Mouse (Mus musculus) left cerebral cortex, postnatal 14 days (tissue): ENCODE results near the gene Fto. TPM values are rescaled to one million over a fixed set of nuclear protein-coding genes. Genes with fewer than 3 reads are reported as not detected.

Source experiments
- DNase-seq, 2 experiments: peaks; one replicate each; pipeline ENCODE4 v3.0.0; 2021 to 2022; ENCODE audit warnings: low spot score in 2 of 2, mixed read lengths in 1 of 2
- intact Hi-C: fragments of 180-260 bp; cut with DNase I; formaldehyde crosslinking; loops from one replicate; pipeline ENCODE4 v1.15.1; 2025
- total RNA-seq, 2 experiments: library from RNA; stranded (reverse); gene quantifications; 2 replicates each; pipeline ENCODE4 v1.2.3; 2021

Fto gene
- total RNA-seq, 2 experiments from 2014 or later = 120 to 123 TPM

DNA sequence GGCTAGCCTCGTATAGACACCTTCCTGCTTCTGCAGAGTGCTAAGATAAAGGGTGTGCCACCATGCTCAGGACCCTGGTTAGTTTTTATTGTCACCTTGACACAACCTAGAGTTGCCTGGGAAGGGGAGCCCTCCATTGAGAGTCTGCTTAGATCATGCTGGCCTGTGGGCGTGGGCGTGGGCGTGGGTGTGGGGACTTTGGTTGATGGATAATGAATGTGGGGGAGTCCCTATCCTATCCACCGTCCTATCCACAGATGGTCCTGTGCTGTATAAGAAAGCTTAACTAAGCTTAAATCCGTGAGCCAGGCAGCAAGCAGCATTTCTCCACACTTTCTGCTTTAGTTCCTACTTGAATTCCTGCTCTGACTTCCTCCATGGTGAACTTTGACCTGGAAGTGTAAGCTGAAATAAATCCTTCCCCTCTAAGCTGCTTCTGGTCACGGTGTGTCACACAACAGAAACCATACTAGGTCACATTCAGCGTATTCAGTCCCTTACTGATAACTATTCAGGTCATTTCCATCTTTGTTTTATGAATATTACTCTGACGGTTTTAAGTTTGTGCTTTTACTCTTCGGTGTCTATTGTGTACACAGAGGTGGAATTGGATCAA is 112.0 kb downstream of the Fto start:
- no peak for DNase-seq
- intact Hi-C loops = no loop called here

DNA sequence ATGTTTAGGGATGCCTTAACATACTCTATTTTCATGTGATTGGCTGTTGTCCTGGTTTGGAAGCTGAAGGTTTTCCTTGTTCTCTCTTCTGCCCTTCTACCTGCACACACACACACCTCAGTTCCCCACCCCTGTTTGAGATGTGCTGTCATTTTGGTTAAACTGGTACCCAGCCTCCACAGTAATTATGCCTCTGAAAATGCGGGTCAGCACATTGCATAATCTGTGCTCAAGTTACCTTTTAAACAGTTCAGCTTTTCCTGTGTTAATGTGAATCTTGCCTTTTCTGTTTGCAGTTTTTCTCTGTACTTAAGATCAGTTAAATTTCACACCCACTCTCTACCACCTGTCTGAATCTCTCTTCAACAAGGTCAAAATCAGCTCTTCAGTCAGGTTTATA is 113.2 kb downstream of the Fto start:
- intact Hi-C loops = no loop called here
- DNase-seq = no peak

DNA sequence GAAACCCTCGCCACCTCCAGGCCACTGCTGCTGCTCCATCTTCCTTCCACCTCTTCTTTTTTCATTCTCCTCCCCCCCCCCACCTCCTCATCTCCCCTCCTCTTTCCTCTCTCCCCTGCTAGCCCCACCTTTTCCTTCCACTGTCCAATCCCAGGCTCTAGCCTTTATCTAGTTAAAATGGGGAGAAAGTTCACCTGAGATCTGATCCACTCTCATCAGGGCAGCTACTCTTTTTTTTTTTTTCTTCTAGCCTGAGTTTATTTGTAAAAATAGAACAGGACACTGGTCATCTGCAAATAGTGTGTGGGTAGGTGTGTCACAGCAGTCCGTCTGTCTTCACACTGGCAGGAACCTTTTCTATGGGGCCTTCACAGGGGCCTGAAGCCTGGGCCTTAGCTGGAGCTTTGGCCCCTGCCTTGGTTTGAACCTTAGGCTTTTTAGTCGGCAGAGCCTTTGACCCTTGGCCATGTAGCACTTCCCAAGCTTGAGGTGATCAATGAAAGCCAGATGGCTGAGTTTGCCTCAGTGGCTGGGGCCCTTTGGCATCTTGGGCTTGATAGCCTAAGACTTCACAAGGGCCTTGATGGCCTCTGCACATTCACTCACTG is 117.1 kb downstream of the Fto start:
- no peak for DNase-seq
- intact Hi-C loops = no loop called here

DNA sequence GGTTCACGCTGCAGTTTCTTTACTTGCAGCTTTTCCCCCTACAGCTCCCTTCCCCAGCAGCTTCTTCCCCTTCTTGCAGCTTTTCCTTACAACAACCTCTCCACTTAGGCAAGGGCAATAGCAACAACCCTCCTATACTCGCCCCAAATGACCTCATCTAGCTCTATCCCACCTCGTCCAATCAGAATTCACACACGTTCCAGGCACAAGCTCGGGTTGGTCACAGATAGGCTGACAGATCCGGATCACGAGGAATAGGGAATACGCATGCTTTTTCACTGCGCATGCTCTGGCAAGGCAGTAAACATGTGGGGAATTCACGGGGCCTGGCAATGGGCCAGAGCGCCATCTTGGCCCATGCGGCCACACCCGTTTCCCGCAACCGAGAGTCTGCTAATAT is 122.7 kb downstream of the Fto start:
- intact Hi-C loops = no loop called here
- no peak for DNase-seq

DNA sequence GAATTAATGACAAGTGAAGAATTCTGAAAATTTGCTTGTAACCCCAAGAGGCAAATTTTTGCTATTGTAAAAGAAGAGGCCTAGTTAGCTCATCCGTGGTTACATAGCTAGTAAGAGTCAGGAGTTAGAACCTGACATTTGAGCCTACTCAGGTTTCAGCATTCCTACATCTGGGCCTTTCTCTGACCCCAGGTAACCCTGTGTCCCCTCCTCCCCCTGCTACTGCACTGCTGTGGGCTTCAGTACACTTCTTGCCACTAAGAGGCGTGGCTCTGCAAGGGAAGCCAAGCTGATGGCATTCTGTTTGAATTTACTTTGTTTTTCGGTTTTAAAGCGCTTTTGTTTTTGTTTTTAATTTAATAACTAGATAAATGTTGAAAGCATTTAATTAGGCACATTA is 130.6 kb downstream of the Fto start:
- intact Hi-C loops = no loop called here
- no peak for DNase-seq

DNA sequence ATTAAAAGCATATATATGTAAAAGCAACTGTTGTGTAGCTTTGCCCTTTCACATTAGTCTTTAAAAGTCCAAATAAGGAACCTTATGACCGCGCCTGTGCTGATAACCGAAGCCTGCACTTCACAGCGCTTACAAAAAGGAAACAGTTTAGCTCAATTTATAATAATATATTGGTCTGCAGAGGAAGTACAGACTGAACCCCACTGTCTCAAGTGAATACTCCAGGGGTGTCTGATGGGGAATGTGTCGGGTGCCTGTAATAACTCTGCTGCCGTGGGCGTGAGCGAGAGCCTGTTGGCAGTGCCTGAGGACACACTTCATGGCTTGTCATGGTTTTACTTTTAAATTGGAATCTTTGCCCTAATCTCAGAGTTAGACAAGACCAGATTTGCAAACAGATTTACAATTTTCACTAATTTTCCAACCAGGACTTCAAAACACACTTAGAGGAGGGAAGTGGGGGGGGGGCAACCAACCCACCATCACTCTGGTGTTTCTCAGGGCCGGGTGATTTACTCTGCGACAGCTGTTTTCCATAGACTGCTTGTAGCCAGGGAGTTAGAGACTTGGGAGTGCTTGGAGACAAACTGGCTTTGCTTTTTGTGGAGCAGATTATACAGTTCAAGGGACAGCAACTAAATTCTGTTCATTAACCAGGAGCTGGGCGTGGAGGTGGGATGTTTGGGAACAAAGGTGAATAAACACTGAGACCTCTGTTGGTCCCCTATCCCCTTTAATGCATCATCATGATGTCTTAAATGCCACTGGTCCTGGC is 131.5 kb downstream of the Fto start:
- intact Hi-C loops = no loop called here
- DNase-seq = no peak

DNA sequence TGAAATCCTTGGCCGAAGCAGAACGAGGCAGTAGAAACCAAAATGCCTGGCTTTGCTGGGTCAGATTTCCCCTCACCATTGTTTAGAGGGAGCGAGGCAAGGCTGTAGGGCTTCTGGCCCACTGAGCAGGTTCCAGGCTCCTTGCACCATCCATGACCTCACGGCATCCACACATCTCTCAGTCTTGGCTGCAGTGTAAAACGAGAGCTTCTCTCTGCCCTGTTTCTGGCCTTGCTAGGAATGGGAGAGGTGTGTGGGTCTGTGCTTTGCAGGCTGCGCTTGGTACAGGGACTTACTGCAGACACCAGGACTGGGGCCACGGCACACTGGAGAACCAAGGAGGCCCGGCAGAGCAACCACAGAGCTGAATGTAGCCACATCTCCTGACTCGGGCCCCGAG is 132.2 kb downstream of the Fto start:
- intact Hi-C loops = no loop called here
- no peak for DNase-seq

DNA sequence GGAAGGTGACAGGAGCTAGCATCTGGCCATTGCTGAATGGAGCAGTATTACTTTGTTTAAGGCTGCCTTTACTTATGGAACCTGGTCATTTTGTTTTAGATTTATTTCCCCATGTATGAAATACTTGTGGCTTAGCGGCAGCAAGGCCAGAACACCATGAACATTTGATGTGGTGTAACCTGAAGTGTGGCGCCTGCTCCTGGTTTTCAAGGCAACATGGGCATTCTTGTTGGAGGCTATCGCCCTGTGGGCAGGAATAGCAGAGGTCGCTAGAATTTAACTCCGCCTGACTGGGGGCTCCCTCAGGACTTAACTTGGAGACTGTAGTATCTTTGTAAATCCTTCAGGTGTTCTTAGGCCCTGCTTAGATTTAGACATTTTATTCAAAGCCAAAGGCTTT is 132.7 kb downstream of the Fto start:
- intact Hi-C loops = no loop called here
- DNase-seq = no peak

DNA sequence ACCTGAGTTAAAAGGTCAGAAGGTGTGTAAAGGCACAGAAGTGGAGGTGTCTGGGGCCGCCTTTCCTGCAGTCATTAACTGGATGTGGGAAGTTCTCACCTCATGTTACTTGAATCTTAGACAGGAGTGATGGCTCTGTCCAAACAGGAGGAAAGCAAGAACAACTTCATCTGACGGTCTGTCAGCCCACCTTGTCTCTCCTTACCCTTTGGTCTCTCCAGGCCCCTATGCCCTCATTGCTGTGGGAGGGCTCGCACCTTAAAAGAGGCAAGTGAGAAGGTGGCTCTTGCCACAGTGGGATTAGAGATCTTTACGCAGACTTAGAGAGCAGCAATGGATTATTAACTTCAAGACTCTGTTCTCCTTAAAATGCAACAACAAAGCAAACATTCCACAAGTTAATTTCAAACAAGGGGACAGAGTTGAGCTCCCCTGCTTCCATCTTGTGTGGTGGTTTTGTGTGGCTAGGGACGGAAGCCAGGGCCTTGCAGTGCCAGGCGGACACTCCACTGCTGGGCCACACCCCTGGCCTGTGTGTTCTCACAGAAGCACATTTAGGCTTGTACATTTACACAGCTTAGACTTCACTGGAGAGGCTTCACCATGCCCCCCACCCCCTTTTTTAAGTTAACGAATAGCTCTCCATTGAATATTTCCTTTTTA is 135.5 kb downstream of the Fto start:
- intact Hi-C loops = no loop called here
- DNase-seq = no peak

DNA sequence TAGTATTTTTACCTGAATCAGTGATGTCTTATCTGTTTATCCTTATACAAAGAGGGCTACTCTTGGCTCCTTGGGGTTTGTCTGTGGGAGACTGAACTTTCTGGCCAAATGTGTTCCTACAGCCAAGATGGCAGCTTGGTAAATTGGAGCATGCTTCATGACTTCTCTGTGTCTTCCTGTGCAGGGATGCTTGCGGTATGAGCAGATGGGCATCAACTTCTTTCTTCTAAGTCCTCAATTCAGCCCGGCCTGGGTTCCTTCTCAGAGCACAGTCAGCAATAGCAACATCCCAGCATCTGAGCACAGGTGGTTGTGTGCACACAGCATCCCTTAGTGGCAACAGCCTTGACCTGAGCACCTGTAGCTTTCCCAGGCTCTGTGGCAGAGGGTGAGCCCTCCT is 141.6 kb downstream of the Fto start:
- no peak for DNase-seq
- intact Hi-C loops = no loop called here

DNA sequence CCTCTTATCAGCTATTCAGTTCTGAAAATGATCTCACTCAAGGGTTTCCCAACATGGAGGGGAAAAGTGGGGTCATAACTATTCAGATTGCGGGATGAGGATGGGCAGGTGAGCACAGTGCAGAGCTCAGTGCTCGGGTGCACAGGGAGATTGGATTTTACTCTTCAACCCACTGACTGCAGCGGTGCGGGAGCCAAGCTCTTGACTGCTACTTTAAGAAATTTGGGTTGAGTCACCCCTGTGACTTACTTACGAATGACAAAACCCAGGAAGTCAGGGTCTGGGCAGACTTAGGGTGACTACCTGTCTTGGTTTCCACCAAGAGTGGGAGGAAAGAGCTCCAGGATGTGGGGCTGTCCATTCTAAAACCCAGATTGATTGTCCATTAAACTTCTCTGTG is 142.3 kb downstream of the Fto start:
- DNase-seq = no peak
- intact Hi-C loops = no loop called here

DNA sequence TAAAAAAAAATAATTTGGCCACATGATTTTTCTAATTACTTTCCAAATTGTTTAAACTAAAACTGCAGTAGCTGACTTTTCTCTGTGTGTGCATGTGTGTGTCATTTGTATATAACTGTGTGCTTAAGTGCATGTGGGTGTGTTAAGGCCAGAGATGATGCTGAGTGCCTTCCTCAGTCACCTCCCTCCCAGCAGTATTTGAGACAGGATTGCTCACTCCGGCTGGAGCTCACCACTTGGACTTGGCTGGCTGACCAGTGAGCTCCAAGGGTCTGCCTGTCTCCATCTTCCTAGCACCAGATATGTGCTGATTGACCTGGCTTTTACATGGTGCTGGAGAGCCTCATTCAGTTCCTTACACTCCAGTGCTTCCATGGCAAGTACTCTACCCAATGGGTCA is 144.7 kb downstream of the Fto start:
- no peak for DNase-seq

DNA sequence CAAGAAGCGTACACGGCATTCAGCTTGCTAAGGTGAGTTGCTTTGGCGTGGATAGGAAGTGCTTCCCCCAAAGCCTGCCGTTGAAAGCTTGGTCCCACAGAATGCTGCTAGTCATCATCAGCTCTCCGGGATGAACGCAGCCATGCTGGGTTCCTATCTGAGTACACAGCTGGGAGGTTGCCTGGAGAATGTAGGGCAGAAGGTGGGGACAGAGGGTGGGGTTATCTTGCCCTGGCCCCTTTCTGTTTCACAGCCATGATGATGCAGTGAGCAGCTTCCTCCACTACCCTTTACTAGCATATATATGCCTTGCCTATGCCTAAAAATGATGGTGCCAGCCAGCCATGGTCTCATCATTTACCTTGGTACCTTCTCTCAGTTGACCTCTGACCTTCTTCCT is 147.6 kb downstream of the Fto start:
- intact Hi-C loops = no loop called here

More for the DNA sequence above, 144.7 kb downstream of the Fto start:
- intact Hi-C loops = no loop called here

DNA sequence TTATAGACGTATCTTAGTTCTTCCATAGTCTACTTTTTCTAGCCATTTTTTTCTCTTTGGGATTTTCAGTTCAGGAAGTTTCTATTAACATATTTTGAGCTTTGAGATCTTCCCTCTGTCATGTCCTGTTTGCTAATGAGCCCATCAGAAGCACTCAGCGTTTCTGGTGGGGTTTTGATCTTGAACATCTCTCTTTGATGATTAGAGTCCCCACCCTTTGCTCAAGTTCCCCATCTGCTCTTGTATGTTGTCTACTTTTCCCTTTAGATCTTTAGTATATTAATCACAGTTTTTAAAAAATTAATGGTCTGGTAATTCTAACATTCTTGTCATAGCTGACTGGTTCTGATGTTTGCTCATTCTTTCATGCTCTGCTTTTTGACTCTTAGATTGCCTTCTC is 150.4 kb downstream of the Fto start:
- intact Hi-C loops = no loop called here
- DNase-seq = no peak

More for the DNA sequence above, 147.6 kb downstream of the Fto start:
- no peak for DNase-seq

DNA sequence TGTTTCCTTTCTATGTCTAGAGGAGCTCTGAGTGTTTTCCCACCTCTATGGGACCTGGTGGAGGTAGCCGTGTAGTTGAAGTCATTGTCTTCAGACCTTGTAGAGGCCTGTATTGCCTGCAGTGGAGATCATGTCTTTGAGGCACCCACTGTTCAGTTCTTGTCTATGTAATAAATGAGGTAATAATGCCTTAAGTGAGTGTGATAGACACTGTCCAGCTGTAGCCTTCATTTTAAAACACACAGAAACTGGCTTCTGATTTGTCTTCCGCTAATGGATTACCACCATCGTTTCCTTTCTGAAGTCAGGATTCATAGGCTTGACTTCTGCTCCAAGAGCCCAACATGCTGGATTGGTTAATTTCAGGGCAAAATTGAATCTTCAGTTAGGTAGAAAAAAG is 154.1 kb downstream of the Fto start:
- intact Hi-C loops = no loop called here
- DNase-seq = no peak

DNA sequence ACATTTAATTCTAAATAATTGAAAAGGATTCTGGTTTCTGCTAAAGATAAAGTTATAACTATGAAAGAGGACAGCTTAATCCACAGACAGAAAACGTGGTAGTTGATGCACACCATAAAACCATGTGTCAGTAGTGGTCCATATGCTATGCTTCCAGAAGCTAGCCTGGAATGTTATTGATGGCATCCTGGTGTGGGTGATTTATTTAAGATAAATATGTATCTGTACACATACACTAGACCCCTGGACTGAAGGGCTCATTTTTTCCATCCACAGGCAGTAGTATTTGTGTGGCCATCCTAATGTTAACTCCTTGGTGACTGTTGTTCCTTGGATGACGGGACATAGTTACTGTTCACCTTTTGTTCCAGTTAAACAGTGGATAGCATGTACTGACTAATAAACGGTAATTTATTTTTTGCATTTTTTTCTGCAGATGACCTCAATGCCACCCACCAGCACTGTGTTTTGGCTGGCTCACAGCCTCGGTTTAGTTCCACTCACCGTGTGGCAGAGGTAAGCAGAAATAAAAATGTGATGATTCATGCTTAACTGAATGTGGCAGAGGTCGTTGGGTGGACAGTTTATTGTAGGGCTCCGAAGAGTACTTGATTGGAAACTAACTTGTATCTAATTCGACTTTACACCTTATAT is 154.7 kb downstream of the Fto start:
- intact Hi-C loops = no loop called here

DNA sequence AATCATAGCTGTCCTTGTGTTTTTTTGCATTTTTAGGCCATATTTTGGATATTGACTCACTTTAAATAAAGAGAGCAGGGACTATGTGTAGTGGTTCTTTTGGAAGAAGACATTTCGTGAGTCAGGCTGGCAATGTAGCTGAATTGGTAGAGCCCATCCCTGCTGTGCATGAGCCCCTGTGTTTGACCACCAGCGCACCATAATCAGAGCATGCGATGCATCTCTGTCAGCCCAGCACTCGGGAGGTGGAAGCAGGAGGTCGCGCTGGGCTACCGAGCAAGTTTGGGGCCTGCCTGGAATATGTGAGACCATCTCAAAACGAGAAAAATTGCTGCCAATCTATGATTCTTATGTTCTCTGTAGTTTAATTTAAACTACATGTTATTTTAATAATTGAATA is 156.1 kb downstream of the Fto start:
- DNase-seq = no peak
- intact Hi-C loops = no loop called here

More for the DNA sequence above, 154.7 kb downstream of the Fto start:
- no peak for DNase-seq

DNA sequence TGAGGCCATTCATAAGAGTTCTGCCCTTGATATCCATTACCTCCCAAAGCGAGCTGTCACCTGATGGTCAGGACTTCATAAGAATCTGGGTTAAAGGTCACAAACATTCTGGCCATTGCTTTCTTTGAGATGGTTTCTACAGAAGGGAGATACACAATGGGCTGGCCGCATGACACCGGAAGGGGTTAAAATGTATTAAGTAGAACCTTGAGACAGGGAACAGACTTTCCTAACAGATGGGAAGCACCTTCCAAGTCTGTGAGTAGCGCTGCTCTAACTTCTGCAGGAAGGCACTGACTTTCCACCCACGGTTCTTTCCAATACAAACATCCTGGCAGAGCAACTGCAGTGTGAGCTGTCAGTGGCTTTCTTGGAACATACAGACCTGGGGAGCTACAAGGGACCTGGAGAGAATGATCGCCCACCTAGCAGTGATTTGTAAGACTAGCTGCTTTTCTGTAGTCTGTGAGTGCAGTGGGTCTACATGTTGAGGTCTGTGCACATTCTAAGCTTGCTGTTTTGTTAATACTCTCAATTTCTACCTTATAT is 161.5 kb downstream of the Fto start:
- intact Hi-C loops = no loop called here
- DNase-seq = peak in 1 of 2 experiments; percentile 35

DNA sequence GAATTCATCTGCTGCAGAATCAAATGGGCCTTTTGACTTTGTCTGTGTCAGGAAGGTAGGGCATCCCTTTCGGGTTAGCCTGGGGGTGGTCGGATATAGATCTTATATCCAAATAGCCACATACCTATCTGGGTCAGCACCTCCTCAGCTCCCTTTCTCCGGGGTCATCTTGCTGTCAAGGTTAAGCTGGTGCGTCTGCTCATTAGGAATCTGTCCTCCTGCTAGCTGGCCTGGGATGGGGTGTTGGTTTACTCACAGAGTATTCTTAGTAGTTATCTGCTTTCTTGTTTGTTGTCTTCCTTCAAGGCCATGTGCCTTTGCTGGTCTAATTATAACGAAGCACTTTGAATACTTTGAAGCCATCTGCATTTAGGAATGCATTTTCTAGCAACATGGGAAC is 163.7 kb downstream of the Fto start:
- intact Hi-C loops = no loop called here
- no peak for DNase-seq

DNA sequence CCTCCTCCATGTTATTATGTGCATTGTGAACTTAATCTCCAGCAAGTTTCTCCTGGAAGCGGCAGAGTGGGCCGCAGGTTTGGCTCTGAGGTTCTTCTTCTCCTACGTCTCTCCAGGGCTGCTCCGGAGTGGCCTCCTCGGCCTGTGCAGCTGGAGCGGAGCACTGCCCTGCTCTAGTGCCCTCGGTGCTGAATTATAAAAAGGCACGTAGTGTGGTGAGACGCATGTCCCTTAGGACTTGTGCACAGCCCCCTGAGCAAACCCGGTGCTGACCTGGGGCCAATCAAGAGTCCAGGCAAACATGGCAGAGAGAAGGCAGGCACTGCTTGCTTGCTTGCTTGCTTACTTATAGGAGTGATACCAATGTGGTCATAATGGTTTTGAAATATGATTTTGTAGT is 164.1 kb downstream of the Fto start:
- intact Hi-C loops = no loop called here
- no peak for DNase-seq
